In the genomic region with DNA sequence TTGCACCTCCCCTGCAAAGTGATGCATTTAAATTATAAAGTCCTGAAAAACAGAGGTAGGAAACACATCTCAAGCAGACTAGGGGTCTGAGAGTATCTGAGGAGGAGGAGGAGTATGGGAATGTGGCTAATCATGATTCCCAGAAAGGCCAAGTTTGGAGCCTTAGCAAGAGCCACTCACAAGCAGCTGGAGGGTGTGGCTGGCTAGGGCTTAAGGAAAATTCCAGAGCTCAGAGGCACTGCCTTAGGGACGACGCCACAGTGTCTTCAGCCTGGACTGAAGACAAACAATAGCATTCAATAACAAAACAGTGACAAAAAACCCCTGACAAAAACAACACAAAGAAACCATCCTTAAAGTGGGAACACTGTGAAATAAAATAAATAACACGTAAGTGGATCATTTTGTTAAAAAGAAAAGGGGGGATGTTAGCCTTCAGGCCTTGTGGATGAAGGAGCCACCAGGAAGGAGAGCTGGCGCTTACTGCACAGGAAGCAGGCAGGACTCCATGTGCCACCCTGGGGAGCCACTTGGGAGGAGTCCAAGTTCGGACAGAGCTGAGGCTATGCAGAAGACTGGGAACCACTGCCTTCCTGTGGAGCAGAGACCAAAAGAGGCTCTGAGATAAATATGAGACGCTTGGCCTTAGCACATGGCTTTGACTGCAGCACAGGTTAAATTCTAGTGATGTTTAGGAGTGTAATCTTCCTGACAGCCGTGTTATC, we compare ENCODE assay signal across 13 mouse cellular contexts. TPM values are rescaled to one million over a fixed set of nuclear protein-coding genes. Genes with fewer than 3 reads are reported as not detected.
DNase-seq lines count a peak whose midpoint lies in the region; ATAC-seq lines count a peak whose summit lies in the region.
"Had no signal": no experiment of that assay in that cellular context is flagged by ENCODE, and none has a peak within 500 bp of the region (broad histone marks: within the 10 kb centered on the region; RNA-seq: fewer than 3 reads in every experiment).

No protein-coding gene starts in this region.

- peak; percentile 2 for DNase-seq in cerebellum, adult 18-20 months
- no peak for DNase-seq in cerebellum, adult 11 months
- peak; percentile 35 for DNase-seq in midbrain, embryonic 11.5 days (ENCODE audit: low spot score, missing footprints)
- peak; percentile 18 to 30 for DNase-seq in kidney, adult 8-10 months
- peak; percentile 84 for DNase-seq in skeletal muscle tissue, adult 2 months (ENCODE audit: low read depth, low spot score)
- no peak for DNase-seq in right cerebral cortex, adult 18-20 months
- no peak for DNase-seq in frontal cortex, postnatal 10 days (ENCODE audit: low spot score in 2 of 2)
- DNase-seq: retina, postnatal 1 day had no signal

- ATAC-seq in midbrain, embryonic 11.5 days (ENCODE audit: low FRiP score) = no peak
- ATAC-seq in midbrain, embryonic 15.5 days (replicated peaks) = no peak
- ATAC-seq: intestine, postnatal 0 days had no signal

- H3K36me3 ChIP-seq in midbrain, embryonic 11.5 days (ENCODE audit: control insufficient read depth, insufficient read depth, low read length) = no peaks in the 10 kb centered on the region
- no peaks in the 10 kb centered on the region for H3K36me3 ChIP-seq in midbrain, embryonic 15.5 days (replicated peaks)
- H3K36me3 ChIP-seq: heart, embryonic 13.5 days; lung, embryonic 15.5 days; stomach, embryonic 15.5 days had no signal

- H3K27me3 ChIP-seq in midbrain, embryonic 11.5 days (ENCODE audit: control insufficient read depth, insufficient read depth, low read length) = no peaks in the 10 kb centered on the region
- H3K27me3 ChIP-seq in midbrain, embryonic 15.5 days (replicated peaks) = no peaks in the 10 kb centered on the region
- H3K27me3 ChIP-seq: heart, embryonic 13.5 days; lung, embryonic 15.5 days; stomach, embryonic 15.5 days had no signal

- no peaks in the 10 kb centered on the region for H3K9me3 ChIP-seq in midbrain, embryonic 11.5 days (ENCODE audit: control insufficient read depth, low read length)
- H3K9me3 ChIP-seq in midbrain, embryonic 15.5 days = no peaks in the 10 kb centered on the region
- H3K9me3 ChIP-seq: heart, embryonic 13.5 days; lung, embryonic 15.5 days; stomach, embryonic 15.5 days had no signal

- H3K4me2 ChIP-seq in midbrain, embryonic 11.5 days = no peak overlapping the region
- H3K4me2 ChIP-seq in midbrain, embryonic 15.5 days = no peak overlapping the region
- H3K4me2 ChIP-seq: heart, embryonic 13.5 days; lung, embryonic 15.5 days; stomach, embryonic 15.5 days had no signal

- H3K4me1 ChIP-seq in midbrain, embryonic 11.5 days (ENCODE audit: control insufficient read depth, insufficient read depth, low read length) = no peaks in the 10 kb centered on the region
- H3K4me1 ChIP-seq in midbrain, embryonic 15.5 days = no peaks in the 10 kb centered on the region
- H3K4me1 ChIP-seq: heart, embryonic 13.5 days had no signal

- H3K9ac ChIP-seq in midbrain, embryonic 11.5 days (ENCODE audit: low read length) = no peak overlapping the region
- no peak overlapping the region for H3K9ac ChIP-seq in midbrain, embryonic 15.5 days
- H3K9ac ChIP-seq: heart, embryonic 13.5 days; lung, embryonic 15.5 days; stomach, embryonic 15.5 days had no signal

- H3K27ac ChIP-seq in midbrain, embryonic 11.5 days (ENCODE audit: low read depth, low read length) = no peak overlapping the region
- H3K27ac ChIP-seq in midbrain, embryonic 15.5 days = no peak overlapping the region
- H3K27ac ChIP-seq: heart, embryonic 13.5 days; lung, embryonic 15.5 days; stomach, embryonic 15.5 days had no signal

- H3K4me3 ChIP-seq in midbrain, embryonic 11.5 days (ENCODE audit: low read depth, low read length) = no peak overlapping the region
- no peak overlapping the region for H3K4me3 ChIP-seq in midbrain, embryonic 15.5 days
- H3K4me3 ChIP-seq: heart, embryonic 13.5 days; lung, embryonic 15.5 days; stomach, embryonic 15.5 days had no signal

- WGBS in midbrain, embryonic 11.5 days = 69% methylated on average over 7 of the region's 7 CpGs
- 63% methylated on average over 7 of the region's 7 CpGs for WGBS in midbrain, embryonic 15.5 days

RNA-seq across cellular contexts. Expression of a gene that starts 56.6 kb away (rescaled TPM):
- 63.8 and 70.3 TPM in 2 replicates for polyA plus RNA-seq in midbrain, embryonic 11.5 days (2014; fragmentation: Nextera tagmentation; extraction: Ambion mirVana)
- 194 and 201 TPM in 2 replicates for polyA plus RNA-seq in midbrain, embryonic 15.5 days (2015; fragmentation: Nextera tagmentation; extraction: Ambion mirVana)

Comparison
In these comparisons a context has a peak if more than half of its experiments do, and no peak if none do; other contexts are left out.
1. DNase-seq: peak in cerebellum, adult 18-20 months (2 of 2), midbrain, embryonic 11.5 days (single experiment), kidney, adult 8-10 months (2 of 2) and skeletal muscle tissue, adult 2 months (single experiment); none in cerebellum, adult 11 months (single experiment), right cerebral cortex, adult 18-20 months (single experiment) and frontal cortex, postnatal 10 days (0 of 2).